Mouse (Mus musculus) erythroid progenitor cell, adult 5-6 weeks (primary cell): ENCODE measurements around the gene Wdr31. TPM values are rescaled to one million over a fixed set of nuclear protein-coding genes. Genes with fewer than 3 reads are reported as not detected.
A peak's percentile ranks its signal among the peaks of the same experiment; 100 is the strongest.

Source experiments
- ATAC-seq: replicated peaks from 2 replicates; pipeline ENCODE4 v1.8.0; 2016; ENCODE audit warnings: moderate number of reproducible peaks, mild to moderate bottlenecking, moderate TSS enrichment, inconsistent platforms; ENCODE audit not compliant: poor library complexity, low FRiP score, severe bottlenecking
- total RNA-seq, 2 experiments: library from RNA; stranded (forward) in 1 of 2; stranded (reverse) in 1 of 2; fragments of 150-400 nt in 1 of 2; fragments of 186-747, 209-891 nt in 1 of 2; gene quantifications; 2 replicates each; pipeline versions ENCODE4 v1.2.3 to v1.2.4; 2015 to 2017; ENCODE audit warnings: low replicate concordance in 2 of 2

Wdr31 gene
- 1.8 TPM in 1 of 2 replicates, not detected in the other for total RNA-seq (2015; ENCODE audit: low replicate concordance)
- 1.2 and 1.7 TPM in 2 replicates for total RNA-seq (2017; ENCODE audit: low replicate concordance)

GRCm38 (mm10) chr4:62470598-62471051 is at the start of gene Wdr31:
TSS of gene Wdr31 (minus strand) at chr4:62470896.
- ATAC-seq = peak; percentile 99

- ATAC-seq = peak; percentile 50
These were observed 49.1 kb upstream of the Wdr31 start, which contains the start of gene Alad for GRCm38 (mm10) chr4:62519849-62520233. TSS of gene Alad (minus strand) at chr4:62519918.

GRCm38 (mm10) chr4:62519122-62519848 is 48.6 kb upstream of the Wdr31 start:
- peak; percentile 16 for ATAC-seq

- ATAC-seq = no peak
These were observed 47.9 kb upstream of the Wdr31 start for GRCm38 (mm10) chr4:62518416-62519121.

GRCm38 (mm10) chr4:62517538-62518415 is 47.1 kb upstream of the Wdr31 start:
- ATAC-seq = no peak

- peak; percentile 32 for ATAC-seq
These were observed 46.4 kb upstream of the Wdr31 start for GRCm38 (mm10) chr4:62517046-62517445.

GRCm38 (mm10) chr4:62516579-62516978 is 45.9 kb upstream of the Wdr31 start:
- ATAC-seq = peak; percentile 74

GRCm38 (mm10) chr4:62516079-62516478 is 45.4 kb upstream of the Wdr31 start:
- ATAC-seq = peak; percentile 27; the same call in 1 of the 2 replicates

GRCm38 (mm10) chr4:62515490-62515889 is 44.8 kb upstream of the Wdr31 start:
- ATAC-seq = peak; percentile 22

GRCm38 (mm10) chr4:62514995-62515394 is 44.3 kb upstream of the Wdr31 start:
- ATAC-seq = no peak

GRCm38 (mm10) chr4:62513998-62514506 is 43.4 kb upstream of the Wdr31 start:
- no peak for ATAC-seq

- ATAC-seq = no peak
These were observed 39.2 kb upstream of the Wdr31 start for GRCm38 (mm10) chr4:62509946-62510345.

- ATAC-seq = no peak
These were observed 38.1 kb upstream of the Wdr31 start for GRCm38 (mm10) chr4:62508839-62509238.

GRCm38 (mm10) chr4:62506798-62507197 is 36.1 kb upstream of the Wdr31 start:
- ATAC-seq = peak; percentile 23; the same call in 1 of the 2 replicates

GRCm38 (mm10) chr4:62505991-62506390 is 35.3 kb upstream of the Wdr31 start:
- no peak for ATAC-seq

- no peak for ATAC-seq
These were observed 32.8 kb upstream of the Wdr31 start, which contains the start of gene Hdhd3 for GRCm38 (mm10) chr4:62503374-62503970. TSS of gene Hdhd3 (minus strand) at chr4:62503467.

GRCm38 (mm10) chr4:62502969-62503368 is 32.3 kb upstream of the Wdr31 start:
- no peak for ATAC-seq

- peak; percentile 92 for ATAC-seq
These were observed 31.5 kb upstream of the Wdr31 start for GRCm38 (mm10) chr4:62501964-62502732.
